Mouse (Mus musculus): ENCODE data around the gene Cul5.

Gene Cul5

GRCm38 (mm10) chr9:53604954-53605353 is 64.9 kb downstream of the Cul5 start:
- DNase-seq: no peak

DNA sequence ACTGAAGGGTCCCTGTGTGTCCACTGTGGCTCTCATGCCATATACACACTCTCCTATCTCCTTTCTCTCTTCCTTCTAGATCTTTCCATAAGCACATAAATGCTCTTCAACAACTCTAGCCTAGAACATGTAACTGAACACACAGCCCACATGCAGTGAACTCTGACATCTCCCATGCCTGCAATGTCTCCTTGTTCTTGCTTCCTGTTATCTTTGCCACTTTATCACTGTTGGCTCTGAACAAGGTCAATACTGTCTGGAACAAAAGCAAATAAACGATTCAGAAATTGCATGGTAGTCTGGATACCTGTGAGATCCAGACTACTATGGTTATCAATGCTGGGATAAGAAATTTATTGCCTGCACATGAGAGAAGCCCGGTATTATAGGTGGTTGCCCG is 66.0 kb downstream of the Cul5 start:
- DNase-seq: no peak

GRCm38 (mm10) chr9:53603384-53603783 is 66.4 kb downstream of the Cul5 start:
- no peak for DNase-seq

DNA sequence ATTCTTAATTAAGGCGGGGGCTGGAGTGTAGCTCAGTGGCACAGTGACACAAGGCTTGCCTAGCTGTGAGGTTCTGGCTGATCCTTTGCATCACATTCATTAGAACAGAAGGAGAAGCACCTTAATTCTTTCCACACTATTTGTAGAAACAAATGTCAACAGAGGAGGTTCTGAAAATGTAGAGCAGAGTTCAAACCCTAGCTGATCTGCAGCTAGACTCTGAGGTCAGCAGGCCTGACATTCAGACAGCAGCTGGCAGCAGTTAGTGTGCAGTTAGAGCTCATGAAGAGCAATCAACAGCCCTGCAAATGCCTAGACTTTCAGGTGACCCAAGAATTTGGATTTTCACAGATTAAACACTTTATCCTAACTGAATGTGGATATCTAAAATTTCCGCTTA is 68.3 kb downstream of the Cul5 start:
- no peak for DNase-seq

DNA sequence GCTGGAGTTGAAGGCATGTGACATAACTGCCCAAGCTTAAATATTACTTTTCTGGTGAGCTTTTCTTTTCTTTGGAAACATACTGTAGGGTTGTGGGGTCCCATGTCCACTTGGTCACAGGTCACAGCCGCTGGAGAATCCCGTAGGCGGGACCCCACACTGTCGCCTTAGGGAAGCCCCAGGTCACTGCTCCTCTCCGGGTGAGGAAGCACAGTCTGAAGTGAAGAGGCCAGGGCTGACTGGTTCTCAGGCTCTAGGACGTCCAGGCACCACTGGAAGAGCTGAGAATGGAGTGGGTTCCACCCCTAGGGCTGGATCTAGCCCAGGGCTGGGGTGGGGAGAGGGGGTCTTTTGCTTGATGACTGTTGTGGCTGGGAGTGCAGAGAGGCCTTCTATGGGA is 71.2 kb downstream of the Cul5 start:
- DNase-seq: no peak

DNA sequence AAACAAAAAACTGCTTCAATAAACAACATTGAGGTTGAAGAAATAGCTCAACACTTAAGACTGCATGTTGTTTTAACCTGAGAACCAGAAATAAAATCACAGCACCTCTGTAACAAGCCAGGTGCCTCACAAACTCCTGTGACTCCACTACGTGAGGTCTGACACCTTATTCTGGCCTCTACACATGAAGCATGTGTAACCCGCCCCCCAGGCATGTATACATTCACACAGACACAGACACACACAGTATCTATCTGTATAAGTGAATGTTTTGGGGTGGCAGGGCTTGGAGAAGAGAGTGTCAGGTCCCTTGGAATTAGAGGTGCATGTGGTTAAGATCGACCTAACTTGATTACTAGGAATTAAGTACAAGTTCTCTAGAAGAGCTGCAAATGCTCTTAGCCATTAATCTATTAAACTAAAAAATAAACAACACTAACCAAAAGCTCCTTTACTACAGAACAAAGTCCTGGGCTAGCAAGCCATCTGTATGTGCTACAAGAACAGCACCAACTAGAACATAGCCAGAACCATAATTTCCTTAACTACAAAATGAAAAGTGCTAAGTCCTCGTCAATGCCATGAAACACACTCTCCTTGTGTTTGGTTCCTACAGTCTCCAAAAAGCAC is 72.7 kb downstream of the Cul5 start:
- no peak for DNase-seq

DNA sequence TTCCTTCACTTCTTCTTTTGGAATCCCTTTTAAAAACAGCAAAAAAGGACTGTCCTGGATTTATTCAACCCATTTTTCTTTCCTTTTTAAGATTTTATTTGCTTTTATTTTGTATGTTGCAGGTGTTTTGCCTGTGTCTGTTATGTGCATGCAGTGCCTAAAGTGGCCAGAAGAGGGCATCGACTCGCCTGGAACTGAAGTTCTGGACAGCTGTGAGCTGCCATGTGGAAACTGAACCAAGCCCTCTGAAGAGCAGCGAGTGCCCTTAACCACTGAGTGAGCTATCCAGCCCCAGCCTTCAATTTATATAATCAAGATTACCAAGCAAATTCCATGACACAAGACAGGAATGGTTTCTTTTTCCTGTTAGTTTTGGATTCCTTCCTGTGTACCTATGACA is 75.0 kb downstream of the Cul5 start:
- DNase-seq: peak; percentile 50 to 60

DNA sequence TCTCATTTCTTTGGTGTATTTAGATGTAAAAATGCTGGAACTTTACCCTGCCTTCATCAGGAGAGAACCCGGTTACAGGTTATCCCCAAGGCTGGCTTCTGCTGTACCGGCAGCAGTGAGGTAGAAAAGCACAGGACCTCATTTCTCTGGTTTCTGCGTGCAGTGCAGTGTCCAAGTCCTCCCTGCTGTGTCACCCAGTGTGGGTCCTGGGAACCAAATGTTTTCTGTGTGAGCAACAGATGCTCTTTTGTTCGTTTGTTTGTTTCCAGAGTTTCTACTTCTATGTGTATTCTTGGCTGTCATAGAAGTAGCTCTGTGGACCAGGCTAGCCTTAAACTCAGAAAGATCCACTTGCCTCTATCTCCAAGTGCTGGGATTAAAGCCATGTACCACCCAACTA is 87.9 kb downstream of the Cul5 start:
- peak; percentile 56 to 72 for DNase-seq

DNA sequence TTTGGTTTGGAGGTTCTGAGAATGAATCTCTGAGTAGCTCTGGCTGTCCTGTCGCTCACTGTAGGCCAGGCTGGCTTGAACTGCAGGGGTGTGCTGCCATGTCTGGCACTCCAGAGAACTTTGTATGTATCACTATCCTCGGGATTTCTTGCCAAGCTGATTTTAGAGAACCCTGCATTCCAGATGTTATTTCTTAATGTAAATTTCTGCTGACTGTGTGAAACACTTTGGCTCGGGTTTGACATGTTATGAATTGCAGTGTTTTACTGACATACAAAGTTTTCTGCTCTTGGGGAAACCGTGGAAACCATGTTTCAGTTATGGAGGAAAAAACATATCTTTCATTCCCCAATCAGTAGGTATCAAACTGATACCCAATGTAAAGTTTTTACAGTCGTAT is 94.1 kb downstream of the Cul5 start:
- no peak for DNase-seq

DNA sequence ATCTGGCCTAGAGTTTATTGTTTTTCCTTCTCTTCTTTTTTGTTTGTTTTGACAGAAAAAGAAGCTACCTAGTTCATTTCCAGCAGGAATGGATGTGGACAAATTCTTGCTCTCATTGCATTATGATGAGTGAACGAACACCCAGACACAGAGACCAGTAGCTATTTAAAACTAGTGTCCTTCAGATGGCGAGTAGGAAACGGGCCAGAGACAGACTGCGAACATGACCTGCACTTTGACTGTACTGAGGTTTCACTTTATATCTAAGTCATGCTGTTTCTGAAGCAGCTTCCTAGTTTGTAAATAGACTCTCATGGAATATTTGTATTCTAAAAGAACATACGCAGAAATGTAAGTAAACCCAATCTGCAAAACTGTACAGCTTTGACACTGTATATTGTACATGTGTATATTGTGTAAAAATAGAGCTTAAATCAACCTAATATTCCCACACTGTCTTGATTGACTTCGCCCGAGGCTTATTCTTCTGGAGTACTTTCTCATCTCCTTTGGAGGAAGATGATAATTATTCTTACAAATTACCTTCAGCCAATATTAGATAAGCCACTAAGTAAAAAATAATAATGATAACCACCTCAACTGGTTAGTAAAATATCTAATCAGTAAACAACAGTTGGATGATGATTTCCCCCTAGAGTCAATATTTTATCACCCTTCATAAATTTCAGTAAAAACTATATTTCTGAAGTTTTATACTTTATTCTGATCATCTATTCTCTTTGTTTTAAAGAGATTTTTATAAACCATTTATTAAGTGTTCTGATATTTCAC is 97.1 kb downstream of the Cul5 start:
- DNase-seq: no peak

GRCm38 (mm10) chr9:53570662-53571061 is 99.2 kb downstream of the Cul5 start:
- DNase-seq: peak; percentile 35 to 47
